Mouse (Mus musculus): ENCODE results near the gene Gm14444. TPM values are rescaled to one million over a fixed set of nuclear protein-coding genes. Genes with fewer than 3 reads are reported as not detected.
"Not testable (repeated sequence)": the region's sequence is repeated elsewhere in the genome, so short reads cannot be mapped to it uniquely, and the experiment has no call there.

Gene Gm14444
- total RNA-seq (2015; ENCODE audit: low replicate concordance) (not detected in 2 replicates), total RNA-seq (2017; ENCODE audit: low replicate concordance) (not detected in 2 replicates)

DNA sequence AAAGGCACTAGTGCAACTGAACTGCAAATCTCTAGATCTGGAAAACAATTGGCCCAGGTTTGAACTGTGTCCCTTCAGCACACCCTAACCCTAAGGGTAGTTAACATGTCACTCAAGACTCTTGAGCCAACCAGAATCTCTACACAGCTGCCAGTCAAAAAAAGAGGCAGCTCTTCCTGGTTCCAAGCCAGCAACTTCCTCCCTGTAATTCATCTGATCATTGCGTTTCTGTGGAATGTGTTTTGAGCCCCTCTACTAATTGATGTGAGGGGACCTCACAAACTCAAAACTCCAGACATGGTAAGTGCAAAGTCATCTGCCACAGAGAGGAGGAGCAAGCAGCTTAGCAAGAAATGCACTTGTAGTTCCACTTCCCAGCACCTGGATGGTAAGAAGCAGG, at the start of gene Gm14444:
Gm14444 (plus strand) TSS at position 220 of the 400 bp plus-strand sequence.
- not testable (repeated sequence) for ATAC-seq (replicated peaks; ENCODE audit: low FRiP score, poor library complexity, severe bottlenecking)

DNA sequence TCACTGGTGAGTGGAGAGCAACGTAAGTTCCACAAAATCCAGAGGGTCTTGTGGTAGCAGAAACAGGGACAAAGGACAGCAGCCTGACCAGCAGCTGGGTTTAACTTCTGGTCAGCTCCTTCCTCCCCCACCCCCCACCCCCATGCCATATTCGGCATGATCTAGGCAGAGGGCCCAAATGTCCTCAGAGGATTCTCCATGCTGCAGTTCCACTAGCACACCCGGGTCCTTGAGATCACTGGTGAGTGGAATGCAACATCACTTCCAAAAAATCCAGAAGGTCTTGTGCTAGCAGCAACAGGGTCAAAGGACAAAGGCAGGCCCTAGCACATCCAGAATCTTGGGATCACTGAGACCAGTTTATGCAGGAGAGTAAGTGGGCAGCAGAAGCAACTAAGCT, 44.6 kb upstream of the Gm14444 start:
- not testable (repeated sequence) for ATAC-seq (replicated peaks; ENCODE audit: low FRiP score, poor library complexity, severe bottlenecking)

DNA sequence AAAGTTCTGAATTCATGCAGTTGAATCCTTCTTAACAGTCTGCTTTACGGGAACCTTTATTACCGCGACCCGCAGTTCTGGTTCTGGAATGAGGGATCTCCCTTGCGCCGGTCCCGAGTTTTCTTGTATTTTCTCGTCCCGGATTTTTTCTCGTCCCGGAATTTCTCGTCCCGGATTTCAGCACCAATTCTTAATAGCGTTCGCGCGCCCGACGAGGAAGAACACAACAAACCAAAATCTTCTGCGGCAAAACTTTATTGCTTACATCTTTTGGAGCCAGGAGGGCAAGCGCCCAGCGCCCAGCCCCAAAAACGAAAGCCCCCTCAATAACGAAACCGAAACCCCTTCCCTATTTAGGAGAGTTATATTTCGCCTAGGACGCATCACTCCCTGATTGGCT, 34.2 kb downstream of the Gm14444 start:
- not testable (repeated sequence) for ATAC-seq (replicated peaks; ENCODE audit: low FRiP score, poor library complexity, severe bottlenecking)

DNA sequence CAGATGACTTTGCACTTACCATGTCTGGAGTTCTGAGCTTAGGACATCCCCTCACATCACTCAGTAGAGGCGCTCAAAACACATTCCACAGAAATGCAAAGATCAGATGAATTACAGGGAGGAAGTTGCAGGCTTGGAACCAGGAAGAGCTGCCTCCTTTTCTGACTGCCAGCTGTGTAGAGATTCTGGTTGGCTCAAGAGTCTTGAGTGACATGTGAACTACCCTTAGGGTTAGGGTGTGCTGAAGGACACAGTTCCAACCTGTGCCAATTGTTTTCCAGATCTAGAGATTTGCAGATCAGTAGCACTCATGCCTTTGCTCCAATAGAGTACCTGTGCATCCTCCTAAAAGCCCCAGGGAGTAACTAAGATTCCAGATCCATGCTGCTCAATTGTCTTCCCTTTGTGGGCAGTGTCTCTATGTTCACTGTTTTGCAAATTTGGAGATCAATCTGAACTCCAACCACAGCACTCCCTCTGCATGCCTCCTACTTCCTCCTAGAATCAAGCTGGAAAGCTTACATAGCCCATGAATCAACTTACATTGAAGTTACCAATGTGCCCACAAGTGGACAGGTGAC, 57.7 kb downstream of the Gm14444 start, which contains the start of gene Gm14393:
Gm14393 (minus strand) TSS at position 101 of the 581 bp plus-strand sequence.
- not testable (repeated sequence) for ATAC-seq (replicated peaks; ENCODE audit: low FRiP score, poor library complexity, severe bottlenecking)

Other genes starting within 250 kb of the Gm14444 start
- not detected in 2 replicates for gene Edn3, start 249.6 kb upstream of the Gm14444 start, total RNA-seq (2015; ENCODE audit: low replicate concordance)
- gene Edn3, start 249.6 kb upstream of the Gm14444 start, total RNA-seq (2017; ENCODE audit: low replicate concordance) = 0.42 TPM in 1 of 2 replicates, not detected in the other
- not detected in 2 replicates for gene Gm14393, start 57.5 kb downstream of the Gm14444 start, total RNA-seq (2015; ENCODE audit: low replicate concordance)
- not detected in 2 replicates for gene Gm14393, start 57.5 kb downstream of the Gm14444 start, total RNA-seq (2017; ENCODE audit: low replicate concordance)
- 52.3 TPM in 1 of 2 replicates, not detected in the other for gene Gm14399, start 131.8 kb downstream of the Gm14444 start, total RNA-seq (2015; ENCODE audit: low replicate concordance)
- gene Gm14399, start 131.8 kb downstream of the Gm14444 start, total RNA-seq (2017; ENCODE audit: low replicate concordance) = 3.1 TPM in 1 of 2 replicates, not detected in the other
- gene Gm14443, start 165.6 kb downstream of the Gm14444 start, total RNA-seq (2015; ENCODE audit: low replicate concordance) = not detected in 2 replicates
- gene Gm14443, start 165.6 kb downstream of the Gm14444 start, total RNA-seq (2017; ENCODE audit: low replicate concordance) = not detected in 2 replicates
- gene Gm14391, start 196.7 kb downstream of the Gm14444 start, total RNA-seq (2015; ENCODE audit: low replicate concordance) = 3.1 and 24.0 TPM in 2 replicates
- gene Gm14391, start 196.7 kb downstream of the Gm14444 start, total RNA-seq (2017; ENCODE audit: low replicate concordance) = 5.4 and 10.2 TPM in 2 replicates